Mouse (Mus musculus): ENCODE results near the gene Efcab7.

The Efcab7 gene

DNA sequence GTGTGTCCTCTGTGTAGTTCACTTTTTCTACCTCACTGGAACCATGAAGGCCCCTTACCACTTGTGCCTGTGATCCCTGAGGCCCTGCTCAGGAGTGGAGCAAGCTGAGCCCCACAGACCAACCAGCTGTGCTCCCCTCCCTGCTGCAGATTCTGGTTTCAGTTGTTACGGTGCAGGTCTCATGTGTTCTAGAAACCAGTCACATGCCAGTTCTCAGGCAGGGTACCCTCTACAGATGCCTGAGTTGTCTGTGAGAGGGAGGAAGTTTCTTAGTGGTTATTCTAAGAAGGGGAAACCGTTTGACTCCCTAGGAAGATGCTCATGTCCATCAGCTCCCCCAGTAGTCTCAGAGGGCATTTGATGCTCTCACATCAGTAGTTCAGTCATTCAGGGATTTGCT lies 115.6 kb downstream of the Efcab7 start:
- no peak for DNase-seq (ENCODE audit: low spot score in 2 of 2)

DNA sequence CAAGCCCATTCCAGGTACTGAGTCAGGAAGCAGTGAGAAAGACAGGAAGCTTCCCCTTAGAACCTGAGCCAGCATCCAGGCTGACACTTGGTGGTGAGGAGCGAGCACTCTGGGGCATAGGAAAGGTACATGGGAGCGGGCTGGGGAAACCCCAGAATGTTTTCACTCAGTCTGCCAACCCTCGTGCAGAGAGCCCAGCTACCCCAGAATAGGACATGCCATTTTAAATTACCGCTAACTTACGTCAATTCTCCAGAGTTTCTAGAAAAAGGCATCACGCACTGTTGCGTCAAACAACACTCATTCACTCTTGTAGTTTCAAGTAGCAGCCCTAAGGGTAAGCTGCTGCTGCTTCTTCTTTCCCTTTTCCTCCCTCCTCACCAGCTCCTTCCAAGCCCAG lies 116.0 kb downstream of the Efcab7 start:
- DNase-seq (ENCODE audit: low spot score in 2 of 2), result no peak

DNA sequence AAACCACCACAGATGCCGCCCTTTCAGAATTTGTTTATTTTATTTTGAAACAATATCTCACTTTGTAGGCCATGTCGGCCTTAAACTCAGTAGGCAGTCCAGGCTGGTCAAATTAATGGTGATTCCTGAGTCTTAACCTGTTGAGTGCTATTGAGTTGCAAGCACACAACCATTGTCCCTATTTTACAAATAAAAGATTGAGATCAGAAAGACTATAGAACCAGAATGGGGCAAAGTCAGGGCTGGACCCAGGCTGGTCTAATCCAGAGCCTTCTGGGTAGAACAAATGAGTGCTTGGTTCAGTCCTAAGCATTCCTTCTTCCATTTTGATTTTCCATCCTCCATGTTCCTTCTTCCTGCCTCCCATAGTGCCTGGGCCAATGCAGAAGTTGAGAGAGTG lies 117.5 kb downstream of the Efcab7 start:
- DNase-seq (ENCODE audit: low spot score in 2 of 2), result no peak

DNA sequence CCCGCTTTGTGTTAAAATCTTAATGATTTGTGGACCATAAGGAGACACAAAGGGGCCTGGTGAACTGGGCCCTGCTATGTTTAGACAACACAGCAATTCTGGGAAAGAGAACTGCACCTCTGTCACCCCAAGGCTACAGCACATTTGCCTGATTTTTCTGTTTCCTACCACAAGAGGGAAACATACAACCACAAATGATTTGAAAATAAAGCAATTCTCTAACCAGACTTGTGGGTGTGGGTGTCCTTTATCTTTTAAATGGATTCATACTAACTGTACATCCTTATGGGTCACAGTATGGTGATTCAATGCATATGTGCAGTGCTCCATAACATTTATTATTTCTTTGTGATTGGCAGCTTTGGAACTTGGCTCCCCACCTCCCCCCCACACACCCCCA lies 118.2 kb downstream of the Efcab7 start:
- DNase-seq (ENCODE audit: low spot score in 2 of 2), result no peak

DNA sequence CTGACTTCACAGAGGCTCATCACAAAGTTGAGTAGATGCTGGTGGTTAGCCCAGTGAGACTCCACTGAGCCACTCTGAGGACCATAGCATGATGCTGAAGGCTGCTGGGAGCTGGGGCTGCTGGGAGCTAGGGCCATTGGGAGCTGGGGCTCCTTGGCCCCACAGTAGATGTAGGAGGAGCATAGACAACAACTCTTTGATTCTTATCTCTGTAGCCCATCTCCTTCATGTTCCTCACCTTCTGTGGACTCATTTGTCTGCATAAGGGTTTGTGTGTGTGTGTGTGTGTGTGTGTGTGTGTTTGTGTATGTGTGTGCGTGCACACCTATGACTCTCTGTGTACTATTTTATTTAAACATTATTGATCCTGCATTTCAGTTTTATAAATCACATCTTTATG lies 118.9 kb downstream of the Efcab7 start:
- DNase-seq (ENCODE audit: low spot score in 2 of 2), result no peak

DNA sequence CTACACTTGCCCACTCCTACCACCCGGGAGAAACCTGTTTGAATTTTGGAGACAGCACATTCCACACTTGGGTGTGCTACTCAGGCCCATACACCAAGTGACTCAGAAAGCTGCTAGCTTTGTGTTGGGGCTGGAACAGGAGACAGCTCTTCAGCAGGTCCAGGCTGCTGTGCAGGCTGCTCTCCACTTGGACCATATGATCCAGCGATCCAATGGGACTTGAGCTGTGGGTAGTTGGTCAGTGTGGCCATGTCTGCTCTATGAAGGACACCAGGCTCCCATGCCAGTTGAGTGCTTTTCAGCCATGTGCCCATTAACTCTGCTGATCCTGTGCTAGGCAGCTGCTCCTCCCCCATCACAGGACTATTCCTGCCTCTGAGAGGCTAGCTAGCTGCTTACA lies 124.9 kb downstream of the Efcab7 start:
- no peak for DNase-seq (ENCODE audit: low spot score in 2 of 2)

DNA sequence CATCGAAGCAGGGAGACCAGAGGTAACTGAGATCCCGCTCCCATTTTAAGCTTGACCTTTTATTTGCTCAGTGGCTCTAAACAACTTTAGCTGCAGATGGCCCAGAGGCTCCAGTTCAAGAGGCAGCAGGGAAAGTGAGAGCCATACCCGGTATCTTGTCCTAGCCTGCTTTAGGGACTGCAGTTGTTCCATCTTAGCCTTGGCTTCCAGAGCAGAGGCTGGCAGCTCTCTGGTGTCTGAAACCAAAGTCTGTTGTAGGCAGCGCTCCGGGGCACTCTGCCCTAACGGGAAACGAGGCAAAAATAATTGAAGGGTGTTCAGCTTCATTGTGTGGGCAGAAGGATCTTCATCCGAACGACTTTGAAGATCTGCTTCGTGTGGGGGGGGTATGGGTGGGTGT lies 126.4 kb downstream of the Efcab7 start:
- no peak for DNase-seq (ENCODE audit: low spot score in 2 of 2)

DNA sequence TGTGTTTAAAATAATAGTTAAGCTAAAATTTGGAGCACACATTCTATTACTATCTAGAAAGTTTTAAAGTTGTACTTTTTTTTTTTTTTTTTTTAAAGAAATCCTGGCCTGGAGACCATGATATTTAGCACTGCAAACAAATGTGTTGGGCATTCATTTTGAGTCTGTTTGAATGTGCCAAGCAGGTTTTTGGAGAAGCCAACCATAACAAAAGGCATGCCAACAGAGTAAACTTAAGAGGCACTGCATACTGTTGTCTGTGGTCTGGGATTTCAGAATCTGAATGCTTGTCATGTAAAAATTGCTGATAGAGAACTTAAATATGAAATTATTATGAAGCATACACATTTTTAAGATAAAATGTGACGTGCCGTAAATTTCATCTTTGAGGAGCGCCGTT lies 128.2 kb downstream of the Efcab7 start:
- DNase-seq (ENCODE audit: low spot score in 2 of 2), result no peak

DNA sequence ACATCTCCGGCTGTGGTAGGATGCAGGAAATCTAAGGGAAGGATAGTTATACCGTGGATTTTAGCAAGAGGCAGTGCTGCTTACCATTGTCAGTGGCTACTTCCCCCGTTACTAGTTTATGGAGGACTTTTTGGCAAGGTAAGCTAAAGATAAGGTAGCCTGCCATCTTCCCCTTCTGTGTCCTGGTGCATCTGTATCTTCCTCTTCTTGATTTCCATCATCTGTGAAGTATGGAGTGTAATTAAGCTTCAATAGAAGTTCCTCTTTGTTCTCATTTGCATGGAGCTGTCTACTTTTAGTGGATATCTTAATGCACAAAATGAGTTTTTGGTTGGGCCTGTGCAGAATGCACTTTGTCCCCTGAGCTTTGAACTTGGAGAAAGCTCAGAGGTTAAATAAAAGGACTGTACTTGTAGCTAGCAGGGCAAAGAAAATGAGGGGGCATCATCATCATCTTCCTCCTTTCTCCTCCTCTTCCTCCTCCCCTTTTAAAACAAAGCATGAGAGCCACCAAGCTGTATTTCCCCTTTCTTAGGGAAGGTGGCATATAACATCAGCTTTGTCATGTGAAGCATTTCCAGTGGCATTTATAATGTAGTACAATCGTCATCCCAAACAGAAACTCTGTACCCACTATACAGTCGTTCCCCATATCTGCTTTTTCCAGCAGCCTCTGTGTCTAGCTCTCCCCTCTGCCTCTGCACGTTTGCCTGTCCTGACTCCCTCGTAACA lies 129.3 kb downstream of the Efcab7 start:
- DNase-seq (ENCODE audit: low spot score in 2 of 2), result no peak

DNA sequence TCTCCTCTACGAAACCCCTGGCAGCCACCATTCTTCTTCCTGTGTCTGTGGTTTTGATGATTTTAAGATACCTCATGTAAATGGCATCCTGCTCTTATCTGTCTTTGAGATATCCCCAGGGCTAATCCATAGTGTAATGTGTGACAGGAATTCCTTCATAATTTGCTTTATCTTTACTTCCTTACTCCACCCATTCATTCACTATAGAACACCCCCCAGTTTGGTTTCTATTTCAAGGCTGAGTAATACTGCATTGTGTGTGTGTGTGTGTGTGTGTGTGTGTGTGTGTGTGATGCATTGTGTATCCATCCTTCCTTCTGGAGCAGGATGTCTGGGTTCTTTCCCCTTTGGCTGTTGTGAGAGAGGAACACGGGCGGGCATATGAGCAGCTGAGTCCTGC lies 130.3 kb downstream of the Efcab7 start:
- DNase-seq (ENCODE audit: low spot score in 2 of 2), result no peak
